Mouse (Mus musculus) left cerebral cortex, adult 9 months (tissue): ENCODE data around the gene Nploc4.
"Not testable (repeated sequence)": the region's sequence is repeated elsewhere in the genome, so short reads cannot be mapped to it uniquely, and the experiment has no call there.

Experiments
- DNase-seq, 2 experiments: peaks; one replicate each; pipeline ENCODE4 v3.0.0; 2022; ENCODE audit warnings: low spot score in 2 of 2

Gene Nploc4

GRCm38 (mm10) chr11:120442765-120443280 is 5.3 kb upstream of the Nploc4 start:
- DNase-seq, result no peak

- no peak for DNase-seq
These were observed 4.8 kb upstream of the Nploc4 start, which contains the start of gene Tspan10 for GRCm38 (mm10) chr11:120442344-120442743. TSS of gene Tspan10 (plus strand) at chr11:120442644.

- DNase-seq, result no peak
These were observed 413 bp upstream of the Nploc4 start for GRCm38 (mm10) chr11:120437857-120438385.

- DNase-seq, result no peak
These were observed 10.8 kb downstream of the Nploc4 start for GRCm38 (mm10) chr11:120426727-120427126.

- peak in 1 of 2 experiments; percentile 59 for DNase-seq
These were observed 13.8 kb downstream of the Nploc4 start for GRCm38 (mm10) chr11:120423569-120424295.

- no peak for DNase-seq
These were observed 14.6 kb downstream of the Nploc4 start for GRCm38 (mm10) chr11:120422651-120423568.

GRCm38 (mm10) chr11:120418592-120418991 is 18.9 kb downstream of the Nploc4 start:
- no peak for DNase-seq

- DNase-seq, result no peak
These were observed 19.7 kb downstream of the Nploc4 start for GRCm38 (mm10) chr11:120417852-120418251.

- DNase-seq, result not testable (repeated sequence)
These were observed 23.9 kb downstream of the Nploc4 start for GRCm38 (mm10) chr11:120413621-120414020.

GRCm38 (mm10) chr11:120406445-120406844 is 31.1 kb downstream of the Nploc4 start:
- no peak for DNase-seq

GRCm38 (mm10) chr11:120405867-120406266 is 31.6 kb downstream of the Nploc4 start:
- DNase-seq, result no peak

GRCm38 (mm10) chr11:120404814-120405213 is 32.7 kb downstream of the Nploc4 start:
- no peak for DNase-seq

GRCm38 (mm10) chr11:120399319-120399718 is 38.2 kb downstream of the Nploc4 start:
- no peak for DNase-seq

GRCm38 (mm10) chr11:120397602-120398001 is 39.9 kb downstream of the Nploc4 start:
- no peak for DNase-seq

- DNase-seq, result no peak
These were observed 41.8 kb downstream of the Nploc4 start for GRCm38 (mm10) chr11:120395661-120396060.

GRCm38 (mm10) chr11:120388580-120388979 is 48.9 kb downstream of the Nploc4 start:
- DNase-seq, result no peak

- DNase-seq, result no peak
These were observed 50.4 kb downstream of the Nploc4 start for GRCm38 (mm10) chr11:120387157-120387556.

GRCm38 (mm10) chr11:120386632-120387031 is 50.9 kb downstream of the Nploc4 start:
- no peak for DNase-seq

GRCm38 (mm10) chr11:120382509-120382908 is 55.0 kb downstream of the Nploc4 start:
- peak; percentile 52 to 60 for DNase-seq

GRCm38 (mm10) chr11:120381157-120381556 is 56.4 kb downstream of the Nploc4 start:
- DNase-seq, result no peak

GRCm38 (mm10) chr11:120380271-120380670 is 57.2 kb downstream of the Nploc4 start:
- DNase-seq, result no peak
